Mouse (Mus musculus) frontal cortex, postnatal 25 days (tissue): ENCODE data around the gene Tns1.

Experiments
- DNase-seq, 2 experiments: peaks; one replicate each; pipeline ENCODE4 v3.0.0; 2022; ENCODE audit warnings: low spot score in 2 of 2

The Tns1 gene

GRCm38 (mm10) chr1:74121821-74122576, 2.2 kb downstream of the Tns1 start:
- DNase-seq, result peak; percentile 36 to 40

GRCm38 (mm10) chr1:74121138-74121537, 3.1 kb downstream of the Tns1 start:
- no peak for DNase-seq

GRCm38 (mm10) chr1:74119115-74119514, 5.1 kb downstream of the Tns1 start:
- DNase-seq, result no peak

GRCm38 (mm10) chr1:74117876-74118275, 6.4 kb downstream of the Tns1 start:
- DNase-seq, result no peak

GRCm38 (mm10) chr1:74113071-74113470, 11.2 kb downstream of the Tns1 start:
- no peak for DNase-seq

- no peak for DNase-seq
Measured at GRCm38 (mm10) chr1:74111696-74112030, 12.6 kb downstream of the Tns1 start.

GRCm38 (mm10) chr1:74110932-74111695, 13.1 kb downstream of the Tns1 start:
- DNase-seq, result no peak

- no peak for DNase-seq
Measured at GRCm38 (mm10) chr1:74109670-74110069, 14.6 kb downstream of the Tns1 start.

GRCm38 (mm10) chr1:74107931-74108618, 16.2 kb downstream of the Tns1 start:
- no peak for DNase-seq

- DNase-seq, result no peak
Measured at GRCm38 (mm10) chr1:74106214-74106613, 18.0 kb downstream of the Tns1 start.

- DNase-seq, result no peak
Measured at GRCm38 (mm10) chr1:74105660-74106059, 18.6 kb downstream of the Tns1 start.

GRCm38 (mm10) chr1:74103654-74104353, 20.4 kb downstream of the Tns1 start:
- no peak for DNase-seq

- no peak for DNase-seq
Measured at GRCm38 (mm10) chr1:74099001-74099435, 25.2 kb downstream of the Tns1 start.

- DNase-seq, result peak; percentile 13 to 18
Measured at GRCm38 (mm10) chr1:74098004-74099000, 25.9 kb downstream of the Tns1 start.

- no peak for DNase-seq
Measured at GRCm38 (mm10) chr1:74095728-74096127, 28.5 kb downstream of the Tns1 start.

- DNase-seq, result no peak
Measured at GRCm38 (mm10) chr1:74095296-74095695, 29.0 kb downstream of the Tns1 start.

GRCm38 (mm10) chr1:74094497-74095270, 29.6 kb downstream of the Tns1 start:
- no peak for DNase-seq

GRCm38 (mm10) chr1:74093447-74093846, 30.8 kb downstream of the Tns1 start:
- no peak for DNase-seq

GRCm38 (mm10) chr1:74092242-74092641, 32.0 kb downstream of the Tns1 start:
- DNase-seq, result no peak
